ENCODE assay signal across 15 mouse cellular contexts in genomic region chr13:32799131-32799530, GRCm38 (mm10). TPM values are rescaled to one million over a fixed set of nuclear protein-coding genes. Genes with fewer than 3 reads are reported as not detected.
DNase-seq lines count a peak whose midpoint lies in the region; ATAC-seq and TF ChIP-seq lines count a peak whose summit lies in the region.
"Had no signal": no experiment of that assay in that cellular context is flagged by ENCODE, and none has a peak within 500 bp of the region (broad histone marks: within the 10 kb centered on the region; RNA-seq: fewer than 3 reads in every experiment).

No protein-coding gene starts in this region.

- in situ Hi-C loops in ES-E14 (cut with MboI; ENCODE audit: low sequenced_read_pairs in 2 of 2, unreplicated experiment in 2 of 2) = no loop called here

- H3K9ac ChIP-seq in embryonic facial prominence, embryonic 11.5 days (replicated peaks; ENCODE audit: low read length) = no peak overlapping the region
- no peak overlapping the region for H3K9ac ChIP-seq in ES-E14 (ENCODE audit: insufficient read depth, low read depth, low read length, poor library complexity, severe bottlenecking)
- H3K9ac ChIP-seq: embryonic facial prominence, embryonic 15.5 days; kidney, embryonic 15.5 days; midbrain, embryonic 13.5 days had no signal

- 64% methylated on average over 2 of the region's 2 CpGs for WGBS in embryonic facial prominence, embryonic 11.5 days
- WGBS in embryonic facial prominence, embryonic 10.5 days = 65% methylated on average over 2 of the region's 2 CpGs

- H3K27me3 ChIP-seq in embryonic facial prominence, embryonic 11.5 days (ENCODE audit: control insufficient read depth, insufficient read depth, low read length) = no peaks in the 10 kb centered on the region
- H3K27me3 ChIP-seq in embryonic facial prominence, embryonic 10.5 days (replicated peaks; ENCODE audit: low read depth, poor library complexity, severe bottlenecking) = no peaks in the 10 kb centered on the region
- H3K27me3 ChIP-seq: embryonic facial prominence, embryonic 15.5 days; kidney, embryonic 15.5 days; midbrain, embryonic 13.5 days had no signal

- TF ChIP-seq CTCF in left cerebral cortex, adult 2 months (IDR thresholded peaks at IDR 0.05) = peak; percentile 61

- H3K4me2 ChIP-seq in embryonic facial prominence, embryonic 11.5 days (ENCODE audit: low read depth, low read length) = no peak overlapping the region
- H3K4me2 ChIP-seq: embryonic facial prominence, embryonic 15.5 days; kidney, embryonic 15.5 days; midbrain, embryonic 13.5 days had no signal

- no peak overlapping the region for H3K27ac ChIP-seq in embryonic facial prominence, embryonic 11.5 days (replicated peaks; ENCODE audit: low read depth, low read length)
- H3K27ac ChIP-seq in embryonic facial prominence, embryonic 10.5 days (replicated peaks) = no peak overlapping the region
- no peak overlapping the region for H3K27ac ChIP-seq in left cerebral cortex, adult 2 months
- no peak overlapping the region for H3K27ac ChIP-seq in ES-E14 (ENCODE audit: insufficient read depth, low read depth, low read length, poor library complexity, severe bottlenecking)
- H3K27ac ChIP-seq: embryonic facial prominence, embryonic 15.5 days; kidney, embryonic 15.5 days; midbrain, embryonic 13.5 days had no signal

- no peak for ATAC-seq in embryonic facial prominence, embryonic 11.5 days (replicated peaks; ENCODE audit: insufficient number of reproducible peaks, low FRiP score, low TSS enrichment, low read depth)
- ATAC-seq: midbrain, embryonic 13.5 days had no signal

- no peaks in the 10 kb centered on the region for H3K9me3 ChIP-seq in embryonic facial prominence, embryonic 11.5 days (replicated peaks; ENCODE audit: control insufficient read depth, low read length)
- H3K9me3 ChIP-seq in embryonic facial prominence, embryonic 10.5 days = no peaks in the 10 kb centered on the region
- H3K9me3 ChIP-seq in ES-E14 (ENCODE audit: control insufficient read depth, insufficient read depth, low read depth, low read length) = no peaks in the 10 kb centered on the region
- H3K9me3 ChIP-seq: embryonic facial prominence, embryonic 15.5 days; kidney, embryonic 15.5 days; midbrain, embryonic 13.5 days had no signal

- DNase-seq in embryonic facial prominence, embryonic 11.5 days (ENCODE audit: low spot score) = peak; percentile 53
- no peak for DNase-seq in embryonic facial prominence, embryonic 10.5 days (ENCODE audit: low spot score)
- DNase-seq in left cerebral cortex, adult 2 months (ENCODE audit: extremely low spot score in 1 of 2, low spot score in 2 of 2) = no peak
- no peak for DNase-seq in left cerebral cortex, adult 18-20 months (ENCODE audit: low spot score in 2 of 2)
- no peak for DNase-seq in ES-E14 (ENCODE audit: low read depth, low spot score)
- DNase-seq in mesoderm, embryonic 11.5 days (ENCODE audit: low read depth, low spot score) = peak; percentile 31
- DNase-seq in frontal cortex, postnatal 36 days (ENCODE audit: low spot score in 2 of 2) = no peak
- DNase-seq in spleen, postnatal 4 days (ENCODE audit: low spot score in 2 of 2) = no peak
- DNase-seq: cerebellum, adult 11 months; thymus, postnatal 14 days had no signal

- H3K4me3 ChIP-seq in embryonic facial prominence, embryonic 11.5 days (ENCODE audit: low read depth, low read length) = no peak overlapping the region
- H3K4me3 ChIP-seq in embryonic facial prominence, embryonic 10.5 days = no peak overlapping the region
- no peak overlapping the region for H3K4me3 ChIP-seq in left cerebral cortex, adult 2 months
- no peak overlapping the region for H3K4me3 ChIP-seq in ES-E14 (ENCODE audit: insufficient read depth in 1 of 2, low read depth in 1 of 2, low read length in 2 of 2, poor library complexity in 1 of 2, severe bottlenecking in 1 of 2)
- H3K4me3 ChIP-seq: embryonic facial prominence, embryonic 15.5 days; kidney, embryonic 15.5 days; midbrain, embryonic 13.5 days had no signal

- no peaks in the 10 kb centered on the region for H3K36me3 ChIP-seq in embryonic facial prominence, embryonic 11.5 days (replicated peaks; ENCODE audit: control insufficient read depth, insufficient read depth, low read depth, low read length)
- 0 out of 2 replicates have a peak, but pooled peaks cover under 1% of the 10 kb centered on the region for H3K36me3 ChIP-seq in embryonic facial prominence, embryonic 10.5 days (replicated peaks)
- H3K36me3 ChIP-seq in ES-E14 (ENCODE audit: control insufficient read depth, insufficient read depth, low read length, poor library complexity, severe bottlenecking) = no peaks in the 10 kb centered on the region
- H3K36me3 ChIP-seq: embryonic facial prominence, embryonic 15.5 days; kidney, embryonic 15.5 days; midbrain, embryonic 13.5 days had no signal

- intact Hi-C loops in left cerebral cortex, adult 2 months (cut with DNase I) = loop anchor here (5.0 kb wide), 1 partner anchor 1007 kb away; no protein-coding TSS in a partner anchor

- H3K4me1 ChIP-seq in embryonic facial prominence, embryonic 11.5 days (ENCODE audit: control insufficient read depth, insufficient read depth, low read length) = no peaks in the 10 kb centered on the region
- peaks cover 26% of the 10 kb centered on the region for H3K4me1 ChIP-seq in embryonic facial prominence, embryonic 10.5 days
- no peaks in the 10 kb centered on the region for H3K4me1 ChIP-seq in ES-E14 (ENCODE audit: control insufficient read depth in 2 of 2, insufficient read depth in 2 of 2, low read length in 2 of 2, poor library complexity in 1 of 2)

TF ChIP-seq in ES-E14, 5 proteins besides CTCF, POLR2A, EP300 and RAD21:
- TF ChIP-seq ZC3H11A (IDR thresholded peaks at IDR 0.05; ENCODE audit: borderline replicate concordance, low read depth, low read length) (no peak), ZNF384 (IDR thresholded peaks at IDR 0.05; ENCODE audit: low read depth, low read length) (peak; percentile 87; the same call in 1 of the 2 replicates), HCFC1 (IDR thresholded peaks at IDR 0.05; ENCODE audit: borderline replicate concordance, insufficient read depth, low read length) (no peak)

RNA-seq across cellular contexts. Expression of gene Wrnip1, which starts 2.7 kb away (rescaled TPM):
- polyA plus RNA-seq in embryonic facial prominence, embryonic 11.5 days (2014; fragmentation: Nextera tagmentation; extraction: Ambion mirVana) = 13.3 and 14.5 TPM in 2 replicates
- polyA plus RNA-seq in embryonic facial prominence, embryonic 10.5 days (2016; fragmentation: Nextera tagmentation; extraction: Ambion mirVana) = 14.0 and 15.6 TPM in 2 replicates
- total RNA-seq in left cerebral cortex, adult 2 months (2021) = 10 to 100 TPM; 57.0 to 63.4 TPM
- 10 to 100 TPM; 64.3 to 70.0 TPM for total RNA-seq in left cerebral cortex, adult 18-20 months (2021)
- 30.8 and 44.8 TPM in 2 replicates for total RNA-seq in ES-E14 (2012; rRNA removed)

RNA-seq across cellular contexts. Expression of gene D930007J09Rik, which starts 3.5 kb away (rescaled TPM):
- not detected in 2 replicates for polyA plus RNA-seq in embryonic facial prominence, embryonic 11.5 days (2014; fragmentation: Nextera tagmentation; extraction: Ambion mirVana)
- not detected in 2 replicates for polyA plus RNA-seq in embryonic facial prominence, embryonic 10.5 days (2016; fragmentation: Nextera tagmentation; extraction: Ambion mirVana)
- not detected for total RNA-seq in left cerebral cortex, adult 2 months (2021)
- 1 to 10 TPM in 1 of 2 experiments, not detected in 1; 1.4 TPM for total RNA-seq in left cerebral cortex, adult 18-20 months (2021)
- total RNA-seq in ES-E14 (2012; rRNA removed) = 3.7 and 6.7 TPM in 2 replicates
- polyA plus RNA-seq: embryonic facial prominence, embryonic 15.5 days; heart, embryonic 14.5 days; kidney, embryonic 15.5 days; liver, embryonic 16.5 days; midbrain, embryonic 13.5 days had no signal

RNA-seq across cellular contexts. Expression of gene Mylk4, which starts 15.4 kb away (rescaled TPM):
- polyA plus RNA-seq in embryonic facial prominence, embryonic 11.5 days (2014; fragmentation: Nextera tagmentation; extraction: Ambion mirVana) = 0.75 and 1.0 TPM in 2 replicates
- 0.02 TPM in 1 of 2 replicates, not detected in the other for polyA plus RNA-seq in embryonic facial prominence, embryonic 10.5 days (2016; fragmentation: Nextera tagmentation; extraction: Ambion mirVana)
- under 1 TPM; 0.07 to 0.16 TPM for total RNA-seq in left cerebral cortex, adult 2 months (2021)
- total RNA-seq in left cerebral cortex, adult 18-20 months (2021) = not detected
- total RNA-seq in ES-E14 (2012; rRNA removed) = not detected in 2 replicates

RNA-seq across cellular contexts. Expression of gene Serpinb1a, which starts 51.9 kb away (rescaled TPM):
- polyA plus RNA-seq in embryonic facial prominence, embryonic 11.5 days (2014; fragmentation: Nextera tagmentation; extraction: Ambion mirVana) = 0.74 and 0.99 TPM in 2 replicates
- polyA plus RNA-seq in embryonic facial prominence, embryonic 10.5 days (2016; fragmentation: Nextera tagmentation; extraction: Ambion mirVana) = 0.67 and 1.2 TPM in 2 replicates
- total RNA-seq in left cerebral cortex, adult 2 months (2021) = 1 to 10 TPM; 2.6 to 4.6 TPM
- total RNA-seq in left cerebral cortex, adult 18-20 months (2021) = 1 to 10 TPM; 4.9 to 6.4 TPM
- 2.2 and 2.3 TPM in 2 replicates for total RNA-seq in ES-E14 (2012; rRNA removed)

Comparison
In these comparisons a context has a peak if more than half of its experiments do, and no peak if none do; other contexts are left out.
1. DNase-seq: peak in embryonic facial prominence, embryonic 11.5 days (single experiment) and mesoderm, embryonic 11.5 days (single experiment); none in embryonic facial prominence, embryonic 10.5 days (single experiment), left cerebral cortex, adult 2 months (0 of 2), left cerebral cortex, adult 18-20 months (0 of 2), ES-E14 (single experiment), frontal cortex, postnatal 36 days (0 of 2) and spleen, postnatal 4 days (0 of 2).